ENCODE assay signal across 15 mouse cellular contexts in the genomic region with DNA sequence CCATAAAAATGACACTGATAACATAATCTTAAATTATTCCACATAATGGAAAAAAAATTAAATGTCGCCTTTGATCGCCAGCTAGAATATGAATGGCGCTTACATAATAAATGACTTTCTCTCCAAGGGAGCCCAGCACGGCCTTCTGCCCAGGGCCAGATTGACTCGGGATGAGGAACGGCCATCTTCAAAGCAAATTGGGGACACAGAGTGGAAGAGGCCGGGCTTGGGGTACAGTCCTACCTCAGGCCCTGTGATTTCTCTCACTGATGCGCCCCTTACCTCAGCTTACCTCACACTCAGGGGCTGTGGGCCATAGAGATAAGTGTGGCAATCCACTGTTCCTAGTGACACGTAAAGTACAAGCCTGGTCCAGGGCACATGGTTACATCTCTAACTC.
DNase-seq lines count a peak whose midpoint lies in the region.
"Had no signal": no experiment of that assay in that cellular context is flagged by ENCODE, and none has a peak within 500 bp of the region (broad histone marks: within the 10 kb centered on the region; RNA-seq: fewer than 3 reads in every experiment).

No protein-coding gene starts in this region.

- peak; percentile 47 to 81 for DNase-seq in adrenal gland, adult (ENCODE audit: inconsistent age in 2 of 2, low spot score in 1 of 2)
- no peak for DNase-seq in adrenal gland, adult 18-20 months (ENCODE audit: low spot score in 2 of 2)
- DNase-seq in adrenal gland, adult 8-10 months, result peak; percentile 53
- DNase-seq in adrenal gland, postnatal 4 days (ENCODE audit: low spot score in 2 of 2), result no peak
- peak; percentile 30 for DNase-seq in adrenal gland, postnatal 10 days
- DNase-seq in adrenal gland, postnatal 36 days, result peak; percentile 31 to 32
- no peak for DNase-seq in yolk sac, embryonic 10.5 days (ENCODE audit: low spot score)
- DNase-seq: B cell, adult 2 months; cerebellum, adult 11 months; cerebellum, adult 18-20 months; cerebellum, adult 8-10 months; cerebellum, adult 9-11 months; cerebellum, postnatal 14 days; cerebellum, postnatal 36 days; embryo, embryonic 11 days had no signal

Comparison
In these comparisons a context has a peak if more than half of its experiments do, and no peak if none do; other contexts are left out.
1. DNase-seq: peak in adrenal gland, adult (2 of 2), adrenal gland, adult 8-10 months (single experiment), adrenal gland, postnatal 10 days (single experiment) and adrenal gland, postnatal 36 days (2 of 2); none in adrenal gland, adult 18-20 months (0 of 2), adrenal gland, postnatal 4 days (0 of 2) and yolk sac, embryonic 10.5 days (single experiment).